Mouse (Mus musculus) 416B (cell line): ENCODE results near the gene Fbxw2.
"Not testable (repeated sequence)": the region's sequence is repeated elsewhere in the genome, so short reads cannot be mapped to it uniquely, and the experiment has no call there.

Source experiments
- DNase-seq: peaks from one replicate; pipeline ENCODE4 v3.0.0; 2011; ENCODE audit warnings: low read depth

Gene Fbxw2

GRCm38 (mm10) chr2:34825827-34826459 lies at the start of gene Fbxw2:
Gene Fbxw2, minus strand, starts transcription at chr2:34826311.
- peak; percentile 95 for DNase-seq

DNA sequence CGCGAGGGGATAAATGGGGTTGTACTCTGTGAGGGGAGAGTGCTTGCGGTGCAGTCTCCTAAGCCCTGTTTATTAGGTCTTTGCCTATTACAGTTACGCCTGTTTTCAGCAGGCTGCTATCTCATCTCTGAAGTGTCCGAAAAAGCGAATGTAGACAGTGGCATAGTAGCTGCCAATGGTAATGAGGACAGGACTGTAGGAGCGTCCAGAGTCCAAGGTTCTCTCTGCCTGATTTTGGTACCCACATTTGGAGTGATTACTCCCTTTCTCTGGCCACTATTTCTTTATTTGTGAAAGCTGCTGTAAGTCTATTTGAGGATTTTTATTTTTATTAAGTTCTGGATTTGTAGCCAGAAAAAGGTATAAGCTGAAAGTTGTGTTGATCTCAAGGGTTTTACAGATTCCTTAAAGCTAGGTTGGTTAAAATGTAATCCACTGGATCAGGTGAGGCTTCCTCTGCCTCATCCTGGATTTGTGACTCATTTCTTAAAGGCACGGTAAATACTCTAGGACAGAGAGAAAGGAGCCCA lies 48.8 kb upstream of the Fbxw2 start, which contains the start of gene Psmd5:
Gene Psmd5 (minus strand): TSS at position 153 of the 530 bp plus-strand sequence.
- no peak for DNase-seq

DNA sequence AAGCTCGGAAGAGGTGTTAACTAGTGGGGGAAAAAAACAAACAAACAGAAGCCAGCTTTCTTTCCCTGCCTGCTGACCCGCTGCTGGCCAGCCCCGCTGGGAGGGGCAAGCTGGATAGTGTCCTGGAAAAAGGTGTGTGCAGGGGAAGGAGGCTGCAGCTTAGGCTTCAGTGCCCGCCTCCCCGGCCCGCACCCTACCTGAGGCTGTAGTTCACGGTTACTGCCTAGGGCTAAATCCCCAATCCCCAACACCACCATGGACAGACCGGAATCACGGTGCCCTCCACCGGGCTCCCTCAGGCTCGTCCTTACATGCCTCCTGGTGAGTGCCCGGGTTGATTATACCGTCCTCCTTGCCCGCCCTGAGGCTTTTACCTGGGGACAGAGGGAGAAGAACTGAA lies 48.2 kb upstream of the Fbxw2 start, which contains the start of gene Cutal:
Gene Cutal (plus strand): TSS at position 126 of the 400 bp plus-strand sequence.
- DNase-seq, result no peak

DNA sequence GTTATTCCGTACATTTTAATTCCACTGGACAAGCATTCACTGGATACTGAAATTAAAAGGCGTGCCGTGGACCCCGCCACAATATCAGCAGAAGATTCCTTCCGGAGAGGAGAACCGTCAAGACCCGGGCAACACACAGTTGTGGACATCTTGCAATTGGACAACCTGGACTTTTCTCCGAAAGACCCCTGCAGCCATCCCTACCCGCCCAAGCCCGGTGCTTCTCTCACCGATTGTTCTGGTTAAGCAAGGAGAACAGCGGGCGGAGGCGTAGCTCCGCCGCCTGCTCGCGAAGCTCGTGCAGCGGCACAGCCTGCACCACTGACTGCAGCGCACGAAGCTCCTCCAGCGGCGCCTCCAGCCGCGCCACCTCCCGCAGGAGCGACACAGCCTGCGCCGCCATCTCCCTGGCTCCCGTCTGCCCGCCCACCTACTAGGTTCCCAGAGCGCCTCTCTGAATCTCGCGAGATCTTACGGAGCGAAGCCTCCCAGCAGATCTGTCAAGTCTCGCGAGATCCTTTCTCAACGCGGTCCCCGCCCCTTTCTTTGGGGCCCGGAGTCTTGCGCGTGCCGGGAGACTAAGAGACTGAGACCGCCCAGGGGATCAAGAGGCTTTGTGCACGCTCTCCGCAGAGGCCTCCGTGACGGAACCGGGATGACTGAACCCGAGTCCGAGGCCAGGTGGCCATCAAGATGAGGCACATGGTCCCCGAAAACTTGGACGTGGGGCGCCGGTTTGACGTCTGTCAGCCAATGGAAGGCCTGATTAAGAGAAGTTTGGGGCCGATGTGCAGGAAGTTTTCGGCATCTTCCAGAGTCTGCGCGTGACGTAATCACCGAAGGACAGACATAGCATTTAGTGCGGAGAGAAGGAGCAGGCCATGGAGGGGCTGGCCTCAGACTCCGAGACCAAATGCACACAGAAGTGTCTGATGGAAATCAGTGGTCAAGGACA lies 44.7 kb upstream of the Fbxw2 start:
- DNase-seq, result peak; percentile 99

GRCm38 (mm10) chr2:34869680-34870079 lies 43.6 kb upstream of the Fbxw2 start:
- peak; percentile 88 for DNase-seq

GRCm38 (mm10) chr2:34857728-34858127 lies 31.6 kb upstream of the Fbxw2 start:
- no peak for DNase-seq

DNA sequence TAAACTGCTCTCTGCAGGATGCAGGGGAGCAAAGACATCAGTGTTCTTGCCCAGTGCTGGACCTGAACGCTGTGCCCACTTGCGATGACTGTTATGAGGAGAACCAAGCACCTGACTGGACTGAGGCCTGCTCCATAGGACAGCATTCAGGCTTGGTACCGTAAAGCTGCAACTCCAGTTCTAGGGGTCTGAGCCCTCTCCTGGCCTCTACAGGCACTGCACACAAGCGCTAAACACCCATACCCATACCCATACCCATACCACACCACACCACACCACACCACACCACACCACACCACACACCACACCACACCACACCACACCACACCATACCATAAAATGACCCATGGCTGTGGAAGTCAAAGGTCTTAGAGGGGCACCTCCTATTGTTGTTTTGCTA lies 29.2 kb upstream of the Fbxw2 start:
- DNase-seq, result no peak

GRCm38 (mm10) chr2:34847702-34848101 lies 21.6 kb upstream of the Fbxw2 start:
- DNase-seq, result no peak

- peak; percentile 82 for DNase-seq
Measured at GRCm38 (mm10) chr2:34843211-34843939, 17.3 kb upstream of the Fbxw2 start.

DNA sequence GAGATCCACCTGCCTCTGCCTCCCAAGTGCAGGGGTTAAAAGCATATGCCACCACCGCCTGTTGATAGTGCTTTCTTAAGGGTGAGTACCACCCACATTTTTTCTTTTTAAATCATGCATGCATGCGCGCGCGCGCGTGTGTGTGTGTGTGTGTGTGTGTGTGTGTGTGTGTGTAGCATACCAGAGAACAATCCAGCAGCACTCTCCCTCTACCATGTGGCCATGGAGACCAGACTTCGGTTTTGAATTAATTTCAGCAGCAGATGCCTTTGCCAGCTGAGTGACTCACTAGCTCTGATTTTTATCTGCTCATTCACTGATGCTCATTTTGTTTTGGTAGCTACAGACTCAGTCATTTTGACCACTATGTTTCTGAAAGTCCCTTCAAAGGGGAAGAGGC lies 15.6 kb upstream of the Fbxw2 start:
- peak; percentile 43 for DNase-seq

DNA sequence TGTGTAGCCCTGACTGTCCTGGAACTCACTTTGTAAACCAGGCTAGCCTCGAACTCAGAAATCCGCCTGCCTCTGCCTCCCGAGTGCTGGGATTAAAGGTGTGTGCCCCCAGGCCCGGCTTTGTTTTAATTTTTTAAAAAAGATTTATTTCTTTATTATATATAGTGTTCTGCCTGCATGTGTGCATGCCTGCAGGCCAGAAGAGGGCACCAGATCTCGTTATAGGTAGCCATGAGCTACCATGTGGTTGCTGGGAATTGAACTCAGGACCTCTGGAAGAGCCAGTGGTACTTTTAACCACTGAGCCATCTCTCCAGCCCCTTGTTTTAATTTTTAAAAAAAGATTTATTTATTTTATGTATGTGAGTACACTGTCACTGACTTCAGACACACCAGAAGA lies 14.0 kb upstream of the Fbxw2 start:
- peak; percentile 35 for DNase-seq

DNA sequence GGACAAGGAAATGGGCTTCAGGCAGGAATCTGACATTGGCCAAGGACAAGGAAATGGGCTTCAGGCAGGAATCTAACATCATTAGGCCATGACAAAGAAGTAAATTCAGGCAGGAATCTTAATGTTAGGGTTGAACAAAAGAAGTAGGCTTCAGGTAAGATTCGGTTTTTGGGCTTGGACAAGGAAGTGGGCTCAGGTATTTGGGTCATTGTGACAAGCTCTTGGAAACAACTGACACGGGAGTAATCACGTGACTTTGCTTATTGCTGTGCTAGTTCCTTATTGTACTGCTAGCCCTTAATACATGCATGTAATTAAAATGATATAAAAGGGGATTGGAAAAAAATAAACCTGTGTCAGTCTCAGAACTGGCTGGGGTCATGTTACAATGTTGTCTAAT lies 9.6 kb upstream of the Fbxw2 start:
- DNase-seq, result no peak

DNA sequence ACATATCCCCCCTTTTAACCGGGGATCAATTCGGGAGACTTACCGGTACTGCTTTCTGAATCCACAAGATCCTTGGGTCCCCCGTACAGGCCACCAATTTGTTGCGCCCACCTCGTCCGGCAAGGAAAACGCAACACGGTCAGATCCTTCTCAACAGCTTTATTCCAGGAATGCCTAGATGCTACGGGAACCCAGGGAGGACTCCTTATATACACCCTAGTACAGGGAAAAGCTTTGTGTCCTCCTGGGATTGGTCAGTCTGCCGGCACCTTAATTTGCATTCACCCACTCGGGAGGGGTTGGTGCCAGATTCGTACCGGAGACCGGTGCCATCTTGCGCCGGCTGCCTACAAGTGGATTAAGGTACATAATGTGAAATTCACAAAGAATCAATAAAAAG lies 7.5 kb upstream of the Fbxw2 start:
- DNase-seq, result no peak

GRCm38 (mm10) chr2:34832766-34833457 lies 6.8 kb upstream of the Fbxw2 start, which contains the start of gene Gm34653:
Gene Gm34653, plus strand, starts transcription at chr2:34833007.
- peak; percentile 26 for DNase-seq

DNA sequence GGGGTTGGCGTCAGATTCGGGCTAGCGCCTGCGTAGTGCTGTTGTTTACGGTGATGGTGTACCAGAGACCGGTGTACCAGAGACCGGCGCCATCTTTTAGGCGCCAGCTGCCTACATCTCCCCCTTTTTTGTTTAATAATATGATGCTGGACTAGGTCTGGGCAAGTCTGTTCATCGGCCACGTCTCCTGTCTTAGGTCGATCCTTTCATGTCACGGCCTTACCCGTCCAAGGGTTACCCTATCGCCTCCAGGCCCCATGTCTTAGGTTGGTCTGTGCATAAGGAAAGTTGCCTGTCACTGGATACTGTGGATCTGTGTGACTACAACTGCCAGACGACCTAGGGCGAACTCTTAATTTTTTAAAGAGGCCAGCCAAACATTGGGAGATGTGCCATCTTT lies 4.0 kb upstream of the Fbxw2 start:
- DNase-seq, result not testable (repeated sequence)

DNA sequence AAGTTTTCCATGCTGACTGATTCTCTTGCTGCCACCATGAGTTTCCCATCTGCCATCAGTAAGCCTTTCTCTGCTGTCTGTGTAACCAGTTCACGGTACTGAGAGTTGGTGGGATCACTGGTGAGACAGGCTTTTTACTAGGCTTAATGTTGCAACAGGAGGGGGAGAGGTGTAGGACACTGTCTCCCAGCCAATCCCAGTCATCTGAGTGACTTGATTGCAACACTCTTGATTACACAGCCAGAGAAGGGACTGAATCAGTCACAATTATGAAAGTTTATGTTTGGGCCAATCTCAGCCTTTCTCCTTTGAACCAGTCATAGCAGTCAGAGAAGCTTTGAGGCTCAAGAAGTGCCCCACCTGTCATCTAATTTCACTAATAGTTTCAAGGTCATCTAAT lies 1.9 kb upstream of the Fbxw2 start:
- peak; percentile 85 for DNase-seq

DNA sequence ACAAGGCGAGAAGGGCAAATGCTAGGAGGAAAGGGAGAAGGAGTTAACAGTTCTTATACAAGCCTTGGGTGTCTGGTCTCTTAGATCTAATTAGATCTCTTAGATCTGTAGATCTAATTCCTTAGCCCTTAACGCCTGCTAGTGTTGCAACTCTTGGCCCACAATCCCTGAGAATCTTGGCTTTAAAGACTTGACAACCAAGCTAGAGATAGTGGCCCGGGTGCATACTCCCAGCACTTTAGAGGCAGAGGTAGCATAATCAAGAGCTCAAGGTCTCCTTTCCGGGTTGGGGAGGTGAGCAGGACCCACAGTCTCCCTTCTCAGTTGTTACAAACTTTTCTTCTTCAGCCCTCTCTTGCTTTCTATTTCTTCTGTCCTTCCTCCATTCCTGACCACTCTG lies 1.5 kb upstream of the Fbxw2 start:
- no peak for DNase-seq

DNA sequence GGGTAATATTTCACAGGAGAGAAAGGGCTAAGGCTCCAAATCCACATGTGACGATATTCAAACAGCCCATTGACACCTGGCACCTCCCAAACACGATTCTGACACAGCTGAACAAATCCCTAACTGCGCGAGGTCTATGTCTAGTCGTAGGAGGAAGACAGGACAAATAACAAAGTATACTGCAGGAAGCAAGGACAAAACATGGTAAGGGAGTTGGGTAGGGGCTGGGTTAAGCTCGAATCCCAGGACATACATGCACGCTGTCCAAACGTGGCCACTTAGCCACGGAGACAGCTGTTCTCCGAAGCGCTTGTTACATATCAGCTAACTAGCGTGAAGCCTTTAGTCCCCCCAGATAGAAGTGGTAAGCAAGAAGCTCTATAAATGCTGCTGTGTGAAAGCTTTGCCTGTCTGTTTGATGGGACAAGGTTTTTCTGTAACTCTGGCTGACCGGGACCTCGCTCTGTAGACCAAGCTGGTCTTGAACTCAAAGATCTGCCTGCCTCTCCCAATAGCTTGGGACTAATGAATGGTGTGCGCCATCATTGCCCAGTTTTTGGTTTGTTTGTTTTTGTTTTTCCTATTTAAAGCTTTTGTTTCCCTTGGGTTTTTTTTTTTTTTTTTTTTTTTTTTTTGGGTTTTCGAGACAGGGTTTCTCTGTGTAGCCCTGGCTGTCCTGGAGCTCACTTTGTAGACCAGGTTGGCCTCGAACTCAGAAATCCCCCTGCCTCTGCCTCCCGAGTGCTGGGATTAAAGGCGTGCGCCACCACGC lies 535 bp upstream of the Fbxw2 start:
- DNase-seq, result no peak

GRCm38 (mm10) chr2:34818492-34818891 lies 7.6 kb downstream of the Fbxw2 start:
- no peak for DNase-seq

DNA sequence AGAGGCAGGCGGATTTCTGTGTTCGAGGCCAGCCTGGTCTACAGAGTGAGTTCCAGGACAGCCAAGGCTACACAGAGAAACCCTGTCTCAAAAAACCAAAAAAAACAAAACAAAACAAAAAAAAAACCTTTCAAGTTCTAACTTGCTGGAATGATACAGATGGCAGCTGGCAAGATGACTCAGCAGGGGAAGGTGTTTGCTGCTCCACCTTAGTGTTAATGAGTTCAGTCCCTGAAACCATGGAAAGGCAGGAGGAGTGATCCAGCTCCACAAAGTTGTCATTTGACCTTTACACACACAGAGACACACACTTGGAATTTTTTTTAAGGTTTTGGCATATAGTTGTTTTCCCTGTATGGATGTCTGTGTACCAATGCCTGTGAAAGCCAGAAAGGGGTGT lies 10.2 kb downstream of the Fbxw2 start:
- DNase-seq, result not testable (repeated sequence)

DNA sequence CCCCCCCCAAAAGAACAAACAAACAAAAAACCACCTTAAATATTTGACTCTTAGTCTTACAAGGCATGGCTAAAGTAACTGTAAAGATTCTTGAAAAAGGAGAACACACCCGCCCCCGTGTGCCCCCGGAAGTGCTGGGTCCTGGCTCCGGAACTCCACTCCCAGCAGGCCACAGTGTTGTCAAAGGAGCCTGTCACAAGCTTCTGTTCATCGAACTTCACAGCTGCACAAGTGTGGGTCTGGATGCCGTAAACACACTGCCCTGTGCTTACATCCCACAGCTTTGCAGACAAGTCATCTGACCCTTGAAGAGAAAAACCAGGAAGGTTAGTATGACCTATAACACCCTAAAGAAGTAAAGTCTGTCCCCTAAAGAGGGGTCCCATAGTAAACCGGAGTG lies 13.4 kb downstream of the Fbxw2 start:
- DNase-seq, result no peak
